Mouse (Mus musculus) ES-Bruce4 (cell line): ENCODE measurements at regions not wholly inside any gene's neighbourhood (a gene's known extent, or its start where the extent isn't known, plus 50 kb on each side); places are given as distances from the start of the nearest gene placed in this dataset.

Source experiments
- H3K27ac ChIP-seq: 2 replicates; pipeline ENCODE4 v1.5.1; 2012; ENCODE audit warnings: low read length, inconsistent platforms; ENCODE audit not compliant: insufficient read depth
- H3K27me3 ChIP-seq: 2 replicates; pipeline ENCODE4 v1.6.1; 2012; ENCODE audit warnings: mild to moderate bottlenecking, low read length, inconsistent platforms; ENCODE audit not compliant: control insufficient read depth, poor library complexity, insufficient read depth, severe bottlenecking
- H3K36me3 ChIP-seq: 2 replicates; pipeline ENCODE4 v1.6.1; 2012; ENCODE audit warnings: inconsistent platforms, mild to moderate bottlenecking, low read length, moderate library complexity; ENCODE audit not compliant: control insufficient read depth, poor library complexity, insufficient read depth, severe bottlenecking
- H3K4me1 ChIP-seq: one replicate; pipeline ENCODE4 v1.8.1; 2011; ENCODE audit warnings: low read length; ENCODE audit not compliant: control insufficient read depth, insufficient read depth
- H3K4me3 ChIP-seq: 2 replicates; pipeline ENCODE4 v1.5.1; 2011; ENCODE audit warnings: low read depth, mild to moderate bottlenecking, low read length
- H3K9ac ChIP-seq: 2 replicates; pipeline ENCODE4 v1.6.1; 2012; ENCODE audit warnings: low read depth, mild to moderate bottlenecking, inconsistent platforms; ENCODE audit not compliant: poor library complexity, severe bottlenecking
- H3K9me3 ChIP-seq: replicated peaks from 2 replicates; pipeline ENCODE4 v1.6.1; 2012; ENCODE audit warnings: mild to moderate bottlenecking, low read length, inconsistent platforms; ENCODE audit not compliant: control insufficient read depth, poor library complexity, insufficient read depth, severe bottlenecking
- CTCF ChIP-seq: IDR thresholded peaks from one replicate; pipeline ENCODE4 v1.8.1; 2011; ENCODE audit warnings: low read depth, low read length
- EP300 ChIP-seq: IDR thresholded peaks from 2 replicates; pipeline ENCODE4 v1.6.1; 2011; ENCODE audit warnings: low read depth, low read length; ENCODE audit not compliant: insufficient read depth
- POLR2A ChIP-seq: IDR thresholded peaks from one replicate; pipeline ENCODE4 v1.8.1; 2011; ENCODE audit warnings: low read length; ENCODE audit not compliant: insufficient read depth

DNA sequence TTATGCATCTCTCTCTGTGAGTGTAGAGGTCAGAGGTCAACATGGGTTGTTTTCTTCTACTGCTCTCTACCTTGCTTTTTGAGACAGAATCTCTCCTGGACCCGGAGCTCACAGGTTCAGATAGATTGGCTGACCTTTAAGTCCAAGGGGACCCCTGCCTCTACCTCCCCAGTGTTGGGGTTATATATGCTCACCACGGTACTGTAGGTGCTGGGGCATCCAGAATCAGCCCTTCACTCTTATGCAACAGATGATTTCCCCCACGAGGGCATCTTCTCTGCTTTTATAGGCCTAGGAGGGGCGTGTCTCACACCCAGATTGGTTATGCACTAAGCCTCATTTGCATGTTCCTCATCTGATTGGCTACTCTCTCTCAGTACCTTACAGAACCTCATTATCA is 282.5 kb upstream of the Zfp64 start:
- Histone ChIP-seq H3K9me3 (no peaks in the 10 kb centered on the region), H3K36me3 (no peaks in the 10 kb centered on the region), H3K4me1 (no peaks in the 10 kb centered on the region), H3K27ac (no peak overlapping the region), H3K27me3 (no peaks in the 10 kb centered on the region), H3K4me3 (no peak overlapping the region), H3K9ac (no peak overlapping the region)
- TF ChIP-seq POLR2A (no peak), CTCF (no peak), EP300 (no peak)

DNA sequence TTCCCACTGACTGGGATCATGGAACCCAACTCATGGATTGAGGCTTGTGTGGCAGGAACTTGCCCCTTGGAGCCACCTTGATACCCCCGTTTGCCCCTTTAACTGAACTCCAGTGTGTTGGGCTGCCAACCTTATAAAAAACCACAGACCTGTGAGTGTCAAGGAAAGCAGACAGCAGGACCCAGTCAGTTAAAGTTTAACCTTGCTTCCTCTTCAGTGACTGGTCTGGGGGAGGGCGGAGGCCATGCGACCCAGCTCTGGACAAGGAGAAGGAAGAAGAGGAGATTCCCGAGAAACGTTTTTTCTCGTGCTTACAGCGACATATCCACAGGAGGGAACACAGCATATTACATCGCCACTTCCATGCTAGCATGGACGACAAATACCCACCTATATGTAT is 281.9 kb upstream of the Zfp64 start:
- Histone ChIP-seq H3K4me3 (no peak overlapping the region), H3K27ac (no peak overlapping the region), H3K4me1 (no peaks in the 10 kb centered on the region), H3K9me3 (no peaks in the 10 kb centered on the region), H3K27me3 (no peaks in the 10 kb centered on the region), H3K9ac (no peak overlapping the region), H3K36me3 (no peaks in the 10 kb centered on the region)
- no peak for TF ChIP-seq POLR2A
- TF ChIP-seq EP300: no peak
- no peak for TF ChIP-seq CTCF

DNA sequence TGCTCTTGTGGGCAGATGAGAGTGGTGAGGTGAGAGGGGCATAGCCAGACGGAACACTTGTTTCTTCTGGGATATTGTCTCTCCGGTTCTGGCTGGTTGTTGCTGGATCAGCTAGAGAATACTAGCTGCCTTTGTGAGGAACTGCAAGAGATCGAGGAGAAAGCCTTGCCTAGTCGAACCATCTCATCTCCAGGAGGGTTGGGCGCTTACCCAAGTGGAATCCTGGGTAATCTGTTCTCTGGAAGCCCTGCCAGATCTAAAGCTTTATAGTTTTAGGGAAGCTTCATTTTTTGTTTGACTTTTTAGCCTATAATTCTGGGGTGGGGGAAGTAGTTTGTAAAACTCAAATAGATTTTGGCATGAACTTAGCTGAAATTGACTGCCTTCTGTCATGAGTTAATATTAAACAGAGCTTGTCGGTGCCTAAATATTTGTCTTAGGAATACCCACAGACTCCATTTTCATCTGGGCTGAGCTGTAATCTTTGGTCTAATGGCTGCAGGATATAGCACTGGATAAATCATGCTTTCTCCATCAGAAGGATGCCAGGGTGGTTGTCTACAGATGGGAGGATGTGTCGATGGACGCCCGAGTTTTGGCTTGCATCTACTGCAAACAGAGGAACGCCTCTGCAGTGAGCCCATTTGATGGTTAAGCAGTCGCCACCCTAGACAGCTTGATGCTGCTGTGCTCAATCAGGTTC is 279.1 kb upstream of the Zfp64 start:
- Histone ChIP-seq H3K9ac (no peak overlapping the region), H3K4me3 (no peak overlapping the region), H3K27ac (no peak overlapping the region), H3K36me3 (no peaks in the 10 kb centered on the region), H3K27me3 (no peaks in the 10 kb centered on the region), H3K9me3 (no peaks in the 10 kb centered on the region), H3K4me1 (no peaks in the 10 kb centered on the region)
- no peak for TF ChIP-seq CTCF
- no peak for TF ChIP-seq EP300
- no peak for TF ChIP-seq POLR2A

DNA sequence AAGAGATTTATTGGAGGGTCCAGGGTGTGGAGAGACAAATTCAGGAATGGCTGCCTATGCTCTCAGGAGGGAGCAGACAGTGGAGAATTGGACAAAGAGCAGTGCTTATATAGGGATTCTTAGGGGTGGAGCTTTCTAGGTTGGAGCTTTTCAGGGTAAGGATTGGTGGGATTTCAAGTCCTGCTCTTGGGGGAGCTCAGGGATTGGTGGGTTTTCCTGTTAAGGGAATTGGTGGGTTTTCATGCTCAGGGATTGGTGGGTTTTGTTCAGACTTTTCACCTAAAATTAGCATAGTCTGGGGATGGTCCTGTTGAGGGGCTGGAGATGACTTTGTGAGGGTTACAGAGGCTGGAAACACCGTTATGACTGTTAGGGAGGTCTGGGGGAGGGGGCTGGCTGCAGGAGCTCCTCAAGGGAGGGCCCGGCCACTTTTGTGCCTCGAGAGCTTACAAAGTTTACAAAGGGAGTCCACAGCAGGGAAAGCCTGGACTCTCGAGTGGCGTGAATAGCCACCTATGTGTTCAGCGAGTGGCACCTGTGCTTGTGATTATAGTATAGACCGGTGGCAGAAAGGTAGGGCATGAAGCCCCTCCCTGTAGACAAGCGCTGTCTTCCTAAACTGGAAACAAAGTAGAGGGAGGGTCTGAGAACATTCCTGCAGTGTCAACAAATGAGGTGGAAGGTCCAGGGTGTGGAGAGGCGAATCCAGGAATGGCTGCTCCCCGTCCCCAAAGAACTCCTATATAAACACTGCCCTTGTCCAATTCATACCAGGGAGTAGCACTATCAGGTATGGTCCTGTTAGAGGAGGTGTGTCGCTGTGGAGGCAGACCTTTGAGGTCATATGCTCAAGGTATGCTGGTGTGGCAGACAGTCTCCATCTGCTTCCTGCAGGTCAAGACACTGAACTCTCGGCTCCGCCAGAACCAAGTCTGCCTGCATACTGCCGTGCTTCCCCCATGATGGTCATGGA is 278.1 kb upstream of the Zfp64 start:
- no peaks in the 10 kb centered on the region for H3K27me3 ChIP-seq
- H3K9me3 ChIP-seq: peaks cover 2% of the 10 kb centered on the region; the same call in 1 of the 2 replicates
- H3K4me3 ChIP-seq: no peak overlapping the region
- no peak overlapping the region for H3K9ac ChIP-seq
- no peak overlapping the region for H3K27ac ChIP-seq
- TF ChIP-seq POLR2A: no peak
- no peak for TF ChIP-seq EP300
- TF ChIP-seq CTCF: no peak
- no peaks in the 10 kb centered on the region for H3K36me3 ChIP-seq
- H3K4me1 ChIP-seq: no peaks in the 10 kb centered on the region

DNA sequence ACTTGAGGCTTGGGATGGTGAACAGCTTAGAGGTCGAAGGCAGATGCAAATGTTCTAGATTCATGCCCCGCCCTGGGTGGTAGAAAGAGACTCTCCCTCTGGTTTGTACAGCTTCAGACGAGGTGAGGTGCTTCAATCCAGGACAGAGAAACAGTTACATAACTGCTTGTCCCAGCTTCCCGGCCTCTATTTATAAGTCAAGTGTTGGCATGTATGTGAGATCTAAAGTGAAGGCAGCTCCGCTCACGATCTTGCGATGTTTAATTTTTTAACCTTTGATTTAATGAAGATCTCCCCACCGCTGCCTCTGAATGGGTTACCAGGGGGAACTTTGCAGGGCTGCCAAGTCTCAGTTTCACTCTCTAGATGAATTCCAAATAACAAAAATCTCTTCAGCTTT is 266.9 kb upstream of the Zfp64 start:
- Histone ChIP-seq H3K4me3 (no peak overlapping the region), H3K36me3 (no peaks in the 10 kb centered on the region), H3K4me1 (no peaks in the 10 kb centered on the region), H3K27me3 (no peaks in the 10 kb centered on the region), H3K9ac (no peak overlapping the region), H3K27ac (no peak overlapping the region), H3K9me3 (no peaks in the 10 kb centered on the region)
- TF ChIP-seq CTCF: no peak
- no peak for TF ChIP-seq POLR2A
- TF ChIP-seq EP300: no peak

DNA sequence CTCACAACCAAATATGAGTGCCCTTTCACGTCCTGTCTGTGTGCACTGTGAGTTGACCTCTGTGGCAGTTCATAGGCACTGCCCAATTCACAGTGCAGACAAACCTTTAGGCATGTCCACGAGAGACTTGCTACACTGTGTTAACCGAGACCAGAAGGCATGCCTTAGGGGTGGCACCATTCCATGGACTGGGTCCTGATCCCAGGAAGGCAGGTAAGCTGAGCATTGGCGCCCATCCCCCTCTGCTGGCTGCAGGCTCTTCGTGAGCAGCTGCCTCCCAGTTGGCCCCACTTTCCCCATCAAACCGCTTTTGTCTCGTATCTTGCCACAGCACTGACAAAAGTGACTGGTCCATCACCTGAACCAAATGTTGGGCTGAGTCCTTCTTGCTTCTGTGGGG is 265.8 kb upstream of the Zfp64 start:
- Histone ChIP-seq H3K4me3 (no peak overlapping the region), H3K27me3 (no peaks in the 10 kb centered on the region), H3K4me1 (no peaks in the 10 kb centered on the region), H3K9ac (no peak overlapping the region), H3K27ac (no peak overlapping the region), H3K36me3 (no peaks in the 10 kb centered on the region), H3K9me3 (no peaks in the 10 kb centered on the region)
- TF ChIP-seq EP300: no peak
